Mouse (Mus musculus) ES-Bruce4 (cell line): Measurements from ENCODE around the gene Osbpl6. TPM values are rescaled to one million over a fixed set of nuclear protein-coding genes. Genes with fewer than 3 reads are reported as not detected.

Source experiments
- H3K27ac ChIP-seq: 2 replicates; pipeline ENCODE4 v1.5.1; 2012; ENCODE audit warnings: low read length, inconsistent platforms; ENCODE audit not compliant: insufficient read depth
- H3K27me3 ChIP-seq: 2 replicates; pipeline ENCODE4 v1.6.1; 2012; ENCODE audit warnings: mild to moderate bottlenecking, low read length, inconsistent platforms; ENCODE audit not compliant: control insufficient read depth, poor library complexity, insufficient read depth, severe bottlenecking
- H3K36me3 ChIP-seq: 2 replicates; pipeline ENCODE4 v1.6.1; 2012; ENCODE audit warnings: inconsistent platforms, mild to moderate bottlenecking, low read length, moderate library complexity; ENCODE audit not compliant: control insufficient read depth, poor library complexity, insufficient read depth, severe bottlenecking
- H3K4me1 ChIP-seq: one replicate; pipeline ENCODE4 v1.8.1; 2011; ENCODE audit warnings: low read length; ENCODE audit not compliant: control insufficient read depth, insufficient read depth
- H3K4me3 ChIP-seq: 2 replicates; pipeline ENCODE4 v1.5.1; 2011; ENCODE audit warnings: low read depth, mild to moderate bottlenecking, low read length
- H3K9ac ChIP-seq: 2 replicates; pipeline ENCODE4 v1.6.1; 2012; ENCODE audit warnings: low read depth, mild to moderate bottlenecking, inconsistent platforms; ENCODE audit not compliant: poor library complexity, severe bottlenecking
- H3K9me3 ChIP-seq: replicated peaks from 2 replicates; pipeline ENCODE4 v1.6.1; 2012; ENCODE audit warnings: mild to moderate bottlenecking, low read length, inconsistent platforms; ENCODE audit not compliant: control insufficient read depth, poor library complexity, insufficient read depth, severe bottlenecking
- EP300 ChIP-seq: IDR thresholded peaks from 2 replicates; pipeline ENCODE4 v1.6.1; 2011; ENCODE audit warnings: low read depth, low read length; ENCODE audit not compliant: insufficient read depth
- POLR2A ChIP-seq: IDR thresholded peaks from one replicate; pipeline ENCODE4 v1.8.1; 2011; ENCODE audit warnings: low read length; ENCODE audit not compliant: insufficient read depth
- polyA plus RNA-seq: library from polyadenylated mRNA; stranded (reverse); fragments of >200 nt; gene quantifications from 2 replicates; pipeline ENCODE4 v1.2.4, GENCODE M21; 2011; ENCODE audit warnings: low read depth; ENCODE audit not compliant: missing spikeins, insufficient read depth, insufficient read length

The Osbpl6 gene
- polyA plus RNA-seq, 1 experiment, result 6.6 TPM

DNA sequence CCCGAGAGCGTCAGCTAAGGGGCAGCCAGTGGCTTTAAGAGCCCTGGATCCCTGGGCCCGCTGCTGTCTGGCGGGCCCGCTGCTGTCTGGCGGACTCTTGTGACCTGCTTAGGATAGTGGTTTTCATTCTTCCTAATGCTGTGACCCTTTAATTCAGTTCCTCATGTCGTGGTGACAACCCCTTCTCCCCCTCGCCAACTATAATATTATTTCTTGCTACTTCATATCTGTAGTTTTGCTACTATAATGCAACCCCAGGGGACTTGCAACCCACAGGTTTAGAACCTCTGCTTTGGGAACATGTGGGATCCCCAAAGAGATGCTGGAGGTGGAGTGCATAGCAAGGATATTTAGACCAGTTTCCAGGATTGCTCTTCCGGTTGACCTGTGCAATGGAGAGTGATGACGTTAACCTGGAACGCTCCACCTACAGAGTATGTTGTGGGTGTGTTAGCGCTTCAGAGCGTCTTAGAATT, 242.4 kb downstream of the Osbpl6 start:
- peak overlapping the region; percentile 60 for H3K27ac ChIP-seq
- H3K4me3 ChIP-seq, result peak overlapping the region; percentile 76
- H3K27me3 ChIP-seq, result no peaks in the 10 kb centered on the region
- H3K36me3 ChIP-seq, result no peaks in the 10 kb centered on the region
- peak overlapping the region; percentile 65 for H3K9ac ChIP-seq
- TF ChIP-seq EP300, result no peak
- peak; percentile 11 for TF ChIP-seq POLR2A
- H3K4me1 ChIP-seq, result no peaks in the 10 kb centered on the region
- no peaks in the 10 kb centered on the region for H3K9me3 ChIP-seq

Other genes starting within 250 kb of the Osbpl6 start
- 0.76 and 1.0 TPM in 2 replicates for gene Pde11a, start 67.7 kb upstream of the Osbpl6 start, polyA plus RNA-seq
- 20.9 and 30.2 TPM in 2 replicates for gene Cyct, start 46.1 kb upstream of the Osbpl6 start, polyA plus RNA-seq
- 35.7 and 35.9 TPM in 2 replicates for gene Rbm45, start 36.5 kb upstream of the Osbpl6 start, polyA plus RNA-seq
- gene Prkra, start 241.5 kb downstream of the Osbpl6 start, polyA plus RNA-seq, result 24.4 and 25.6 TPM in 2 replicates
- not detected in 2 replicates for gene Pjvk, start 242.0 kb downstream of the Osbpl6 start, polyA plus RNA-seq